Mouse (Mus musculus) liver, embryonic 16.5 days (tissue): Measurements from ENCODE around the gene Ssc5d. TPM values are rescaled to one million over a fixed set of nuclear protein-coding genes. Genes with fewer than 3 reads are reported as not detected.

ENCODE experiments used
- ATAC-seq: fragments of 200-750 bp; cut with Nextera tagmentation; 2 replicates; pipeline ENCODE4 v1.8.0; 2017; ENCODE audit warnings: low read depth, mild to moderate bottlenecking, moderate number of reproducible peaks, moderate library complexity
- H3K27ac ChIP-seq: fragments of 300-500 bp; sonication (generic); 2 replicates; pipeline ENCODE4 v1.5.1; 2014; ENCODE audit warnings: mild to moderate bottlenecking, low read length
- H3K27me3 ChIP-seq: fragments of 300-500 bp; sonication (generic); 2 replicates; pipeline ENCODE4 v1.6.1; 2014; ENCODE audit warnings: low read depth, low read length, mixed read lengths; ENCODE audit not compliant: control insufficient read depth, insufficient read depth
- H3K36me3 ChIP-seq: fragments of 300-500 bp; sonication (generic); 2 replicates; pipeline ENCODE4 v1.6.1; 2014; ENCODE audit warnings: mild to moderate bottlenecking; ENCODE audit not compliant: control insufficient read depth, insufficient read depth
- H3K4me1 ChIP-seq: fragments of 300-500 bp; sonication (generic); 2 replicates; pipeline ENCODE4 v1.6.1; 2014; ENCODE audit warnings: low read depth, low read length, mixed read lengths; ENCODE audit not compliant: control insufficient read depth
- H3K4me2 ChIP-seq: fragments of 300-500 bp; sonication (generic); 2 replicates; pipeline ENCODE4 v1.6.1; 2014; ENCODE audit warnings: low read depth, low read length, mixed read lengths
- H3K4me3 ChIP-seq: fragments of 300-500 bp; sonication (generic); 2 replicates; pipeline ENCODE4 v1.5.1; 2014; ENCODE audit warnings: low read depth, mild to moderate bottlenecking, low read length
- H3K9ac ChIP-seq: fragments of 300-500 bp; sonication (generic); 2 replicates; pipeline ENCODE4 v1.6.1; 2014; ENCODE audit warnings: low read depth, low read length
- H3K9me3 ChIP-seq: fragments of 300-500 bp; sonication (generic); replicated peaks from 2 replicates; pipeline ENCODE4 v1.6.1; 2016; ENCODE audit warnings: low read length; ENCODE audit not compliant: control insufficient read depth
- WGBS: fragments of 180-500 bp; shearing (Covaris S2); extraction: QIAGEN DNeasy Blood & Tissue Kit; methylation state at CpG from one replicate; pipeline ENCODE4 v1.1.7; 2014; ENCODE audit not compliant: insufficient replicate concordance; 5-methylcytosine and 5-hydroxymethylcytosine counted together
- polyA plus RNA-seq: library from polyadenylated mRNA; unstranded; fragments of >200 nt; fragmentation: Nextera tagmentation; extraction: Ambion mirVana; gene quantifications from 2 replicates; pipeline ENCODE4 v1.2.1, GENCODE M21; 2015

Gene Ssc5d
- polyA plus RNA-seq, 1 experiment from 2014 or later = 0.20 TPM

GRCm38 (mm10) chr7:4922508-4922907 is 3.1 kb upstream of the Ssc5d start:
- Histone ChIP-seq H3K4me1 (peaks cover 8% of the 10 kb centered on the region), H3K27ac (no peak overlapping the region), H3K27me3 (peaks cover 29% of the 10 kb centered on the region), H3K9ac (no peak overlapping the region), H3K4me3 (no peak overlapping the region), H3K4me2 (peak overlapping the region; percentile 31), H3K9me3 (no peaks in the 10 kb centered on the region), H3K36me3 (peaks cover 29% of the 10 kb centered on the region)
- WGBS = 3% methylated on average over 14 of the region's 14 CpGs
- no peak for ATAC-seq

GRCm38 (mm10) chr7:4922931-4923565 is 2.5 kb upstream of the Ssc5d start:
- WGBS = 3% methylated on average over 14 of the region's 14 CpGs
- no peak overlapping the region for H3K4me3 ChIP-seq
- ATAC-seq = no peak
- no peak overlapping the region for H3K9ac ChIP-seq
- no peaks in the 10 kb centered on the region for H3K9me3 ChIP-seq
- H3K27me3 ChIP-seq = peaks cover 29% of the 10 kb centered on the region
- H3K4me1 ChIP-seq = peaks cover 8% of the 10 kb centered on the region
- H3K4me2 ChIP-seq = peak overlapping the region; percentile 31
- H3K36me3 ChIP-seq = peaks cover 24% of the 10 kb centered on the region
- no peak overlapping the region for H3K27ac ChIP-seq

GRCm38 (mm10) chr7:4923586-4924364 is 1.8 kb upstream of the Ssc5d start:
- H3K4me3 ChIP-seq = no peak overlapping the region
- H3K27me3 ChIP-seq = peaks cover 29% of the 10 kb centered on the region
- peaks cover 21% of the 10 kb centered on the region for H3K36me3 ChIP-seq
- peaks cover 8% of the 10 kb centered on the region for H3K4me1 ChIP-seq
- ATAC-seq = no peak
- no peaks in the 10 kb centered on the region for H3K9me3 ChIP-seq
- no peak overlapping the region for H3K9ac ChIP-seq
- H3K27ac ChIP-seq = no peak overlapping the region
- no peak overlapping the region for H3K4me2 ChIP-seq
- 6% methylated on average over 37 of the region's 37 CpGs for WGBS

GRCm38 (mm10) chr7:4924483-4924882 is 1.1 kb upstream of the Ssc5d start:
- H3K9ac ChIP-seq = no peak overlapping the region
- H3K4me3 ChIP-seq = no peak overlapping the region
- ATAC-seq = no peak
- H3K27me3 ChIP-seq = peaks cover 29% of the 10 kb centered on the region
- no peak overlapping the region for H3K4me2 ChIP-seq
- H3K4me1 ChIP-seq = peaks cover 8% of the 10 kb centered on the region
- H3K9me3 ChIP-seq = no peaks in the 10 kb centered on the region
- peaks cover 14% of the 10 kb centered on the region for H3K36me3 ChIP-seq
- WGBS = 3% methylated on average over 4 of the region's 4 CpGs
- no peak overlapping the region for H3K27ac ChIP-seq

DNA sequence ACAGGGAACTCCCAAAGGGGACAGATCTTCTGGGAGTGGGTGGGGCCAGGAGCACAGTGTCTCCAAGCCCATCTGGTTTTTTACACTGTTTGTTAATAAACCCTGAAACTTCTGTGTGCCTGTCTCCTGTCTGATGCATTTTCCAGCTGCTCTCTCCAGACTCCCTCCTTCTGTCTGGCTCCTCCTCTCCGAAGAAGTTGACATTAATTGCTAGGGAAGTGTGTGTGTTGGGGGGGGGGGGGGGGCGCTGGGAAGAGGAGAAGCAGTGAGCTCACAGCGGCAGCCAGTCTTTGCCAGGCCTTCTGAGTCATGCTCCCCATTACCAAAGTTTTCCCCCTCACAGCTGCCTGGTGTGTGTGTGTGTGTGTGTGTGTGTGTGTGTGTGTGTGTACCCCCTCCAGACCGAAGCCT is 689 bp upstream of the Ssc5d start:
- ATAC-seq = no peak
- no peaks in the 10 kb centered on the region for H3K9me3 ChIP-seq
- peaks cover 10% of the 10 kb centered on the region for H3K36me3 ChIP-seq
- H3K4me3 ChIP-seq = no peak overlapping the region
- WGBS = 14% methylated on average over 3 of the region's 4 CpGs
- H3K27ac ChIP-seq = no peak overlapping the region
- H3K4me1 ChIP-seq = peaks cover 8% of the 10 kb centered on the region
- no peak overlapping the region for H3K4me2 ChIP-seq
- H3K9ac ChIP-seq = no peak overlapping the region
- peaks cover 29% of the 10 kb centered on the region for H3K27me3 ChIP-seq

DNA sequence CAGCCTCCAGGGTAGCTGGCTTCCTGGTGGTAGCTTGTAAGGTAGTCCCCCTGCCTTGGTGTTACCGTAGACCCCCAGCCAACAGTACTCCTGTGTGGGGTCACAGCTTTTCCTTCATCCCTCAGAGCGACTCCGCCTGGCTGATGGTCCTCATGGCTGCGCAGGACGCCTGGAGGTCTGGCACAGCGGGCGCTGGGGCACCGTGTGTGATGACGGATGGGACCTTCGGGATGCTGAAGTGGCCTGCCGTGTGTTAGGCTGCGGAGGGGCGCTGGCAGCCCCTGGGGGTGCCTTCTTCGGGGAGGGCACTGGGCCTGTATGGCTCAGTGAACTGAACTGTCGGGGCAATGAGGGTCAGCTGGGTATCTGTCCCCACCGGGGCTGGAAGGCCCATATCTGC is 1.3 kb downstream of the Ssc5d start:
- no peaks in the 10 kb centered on the region for H3K9me3 ChIP-seq
- H3K4me1 ChIP-seq = peaks cover 4% of the 10 kb centered on the region
- no peak overlapping the region for H3K4me2 ChIP-seq
- H3K36me3 ChIP-seq = no peaks in the 10 kb centered on the region
- 70% methylated on average over 16 of the region's 16 CpGs for WGBS
- peaks cover 29% of the 10 kb centered on the region for H3K27me3 ChIP-seq
- no peak for ATAC-seq
- no peak overlapping the region for H3K9ac ChIP-seq
- H3K27ac ChIP-seq = no peak overlapping the region
- no peak overlapping the region for H3K4me3 ChIP-seq

DNA sequence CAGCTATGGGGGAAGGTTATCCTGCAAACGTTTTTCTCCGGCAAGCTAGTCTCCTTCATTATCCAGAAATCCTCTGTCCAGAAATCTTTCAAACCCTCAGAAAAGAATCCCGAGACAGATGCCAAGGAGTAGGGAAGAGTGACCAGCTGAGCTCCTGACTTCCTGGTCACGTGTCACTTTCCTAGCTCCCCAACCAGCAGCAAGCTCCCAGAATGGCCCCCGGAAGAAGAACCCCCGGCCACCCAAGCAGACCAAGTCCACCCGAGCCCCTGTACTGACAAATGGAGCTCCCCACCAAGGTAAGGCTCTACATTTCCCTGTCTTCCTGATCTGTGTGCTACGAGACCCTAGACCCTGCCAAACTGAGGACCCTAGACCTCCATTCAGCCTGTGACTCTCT is 2.1 kb downstream of the Ssc5d start:
- 46% methylated on average over 8 of the region's 8 CpGs for WGBS
- no peaks in the 10 kb centered on the region for H3K36me3 ChIP-seq
- H3K27ac ChIP-seq = no peak overlapping the region
- no peaks in the 10 kb centered on the region for H3K9me3 ChIP-seq
- no peak overlapping the region for H3K4me2 ChIP-seq
- ATAC-seq = no peak
- no peak overlapping the region for H3K4me3 ChIP-seq
- peaks cover 2% of the 10 kb centered on the region for H3K4me1 ChIP-seq
- H3K9ac ChIP-seq = no peak overlapping the region
- peaks cover 25% of the 10 kb centered on the region for H3K27me3 ChIP-seq

DNA sequence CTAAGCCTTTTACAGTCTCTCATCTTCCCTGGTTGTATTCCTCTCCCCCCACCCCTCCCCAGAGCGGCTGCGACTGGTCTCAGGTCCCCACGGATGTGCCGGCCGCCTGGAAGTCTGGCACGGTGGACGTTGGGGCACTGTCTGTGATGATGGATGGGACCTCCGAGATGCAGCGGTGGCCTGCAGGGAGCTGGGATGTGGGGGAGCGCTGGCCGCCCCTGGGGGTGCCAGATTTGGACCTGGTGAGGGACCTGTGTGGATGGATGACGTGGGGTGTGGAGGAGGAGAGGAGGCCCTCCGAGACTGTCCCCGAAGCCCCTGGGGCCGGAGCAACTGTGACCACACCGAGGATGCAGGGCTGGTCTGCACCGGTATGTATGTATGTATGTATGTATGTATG is 2.7 kb downstream of the Ssc5d start:
- no peak overlapping the region for H3K4me2 ChIP-seq
- peaks cover 18% of the 10 kb centered on the region for H3K27me3 ChIP-seq
- 64% methylated on average over 17 of the region's 17 CpGs for WGBS

GRCm38 (mm10) chr7:4933103-4933502 is 7.5 kb downstream of the Ssc5d start:
- no peaks in the 10 kb centered on the region for H3K9me3 ChIP-seq
- H3K4me1 ChIP-seq = no peaks in the 10 kb centered on the region
- H3K27me3 ChIP-seq = no peaks in the 10 kb centered on the region
- H3K27ac ChIP-seq = no peak overlapping the region
- H3K36me3 ChIP-seq = no peaks in the 10 kb centered on the region
- no peak for ATAC-seq
- no peak overlapping the region for H3K9ac ChIP-seq
- no peak overlapping the region for H3K4me2 ChIP-seq
- WGBS = 70% methylated on average over 12 of the region's 12 CpGs
- no peak overlapping the region for H3K4me3 ChIP-seq

More for the DNA sequence above, 2.7 kb downstream of the Ssc5d start:
- ATAC-seq = no peak
- Histone ChIP-seq H3K9me3 (no peaks in the 10 kb centered on the region), H3K9ac (no peak overlapping the region), H3K4me3 (no peak overlapping the region), H3K27ac (no peak overlapping the region), H3K36me3 (no peaks in the 10 kb centered on the region), H3K4me1 (no peaks in the 10 kb centered on the region; the same call in 1 of the 2 replicates)
